Mouse (Mus musculus) MEL (cell line): Measurements from ENCODE around the gene Thumpd1. TPM values are rescaled to one million over a fixed set of nuclear protein-coding genes. Genes with fewer than 3 reads are reported as not detected.
"Not testable (repeated sequence)": the region's sequence is repeated elsewhere in the genome, so short reads cannot be mapped to it uniquely, and the experiment has no call there.

Experiments
- DNase-seq: peaks from one replicate; pipeline ENCODE4 v3.0.0; 2011; ENCODE audit warnings: low read depth, low spot score
- H3K27ac ChIP-seq: 2 replicates; pipeline ENCODE4 v1.5.1; 2012; ENCODE audit warnings: low read depth, mild to moderate bottlenecking, control low read depth, low read length, moderate library complexity; ENCODE audit not compliant: control insufficient read depth
- H3K27me3 ChIP-seq, 2 experiments: fragments of 150-350 bp in 1 of 2; sonication (generic) in 1 of 2; 2 replicates each; pipeline ENCODE4 v1.6.1; 2012; ENCODE audit warnings: low read length in 2 of 2, mild to moderate bottlenecking in 2 of 2, improper control_type of control experiment in 1 of 2, moderate library complexity in 1 of 2; ENCODE audit not compliant: insufficient read depth in 2 of 2, control insufficient read depth in 1 of 2
- H3K36me3 ChIP-seq, 2 experiments: 2 replicates each; pipeline ENCODE4 v1.6.1; 2012 to 2014; ENCODE audit warnings: low read length in 2 of 2, improper control_type of control experiment in 1 of 2, inconsistent platforms in 1 of 2, mild to moderate bottlenecking in 1 of 2; ENCODE audit not compliant: insufficient read depth in 2 of 2, control insufficient read depth in 1 of 2
- H3K4me1 ChIP-seq, 2 experiments: fragments of 150-350 bp in 1 of 2; sonication (generic) in 1 of 2; 2 replicates each; pipeline ENCODE4 v1.6.1; 2012; ENCODE audit warnings: low read length in 2 of 2, improper control_type of control experiment in 1 of 2, mild to moderate bottlenecking in 1 of 2; ENCODE audit not compliant: insufficient read depth in 2 of 2, control insufficient read depth in 1 of 2
- H3K4me3 ChIP-seq, 2 experiments: fragments of 150-350 bp in 1 of 2; sonication (generic) in 1 of 2; 2 replicates each; pipeline ENCODE4 v1.5.1; 2012; ENCODE audit warnings: low read depth in 2 of 2, low read length in 2 of 2, mild to moderate bottlenecking in 2 of 2, moderate library complexity in 2 of 2, control low read depth in 1 of 2, improper control_type of control experiment in 1 of 2; ENCODE audit not compliant: control insufficient read depth in 1 of 2, insufficient read depth in 1 of 2
- H3K79me2 ChIP-seq: 2 replicates; pipeline ENCODE4 v1.6.1; 2012; ENCODE audit warnings: mild to moderate bottlenecking, low read length, moderate library complexity; ENCODE audit not compliant: control insufficient read depth, poor library complexity, insufficient read depth
- H3K9ac ChIP-seq: 2 replicates; pipeline ENCODE4 v1.6.1; 2012; ENCODE audit warnings: low read depth, mild to moderate bottlenecking, control low read depth, low read length, moderate library complexity; ENCODE audit not compliant: control insufficient read depth, poor library complexity, severe bottlenecking
- H3K9me3 ChIP-seq: fragments of 150-350 bp; sonication (generic); replicated peaks from 2 replicates; pipeline ENCODE4 v1.6.1; 2012; ENCODE audit warnings: mild to moderate bottlenecking, low read length, improper control_type of control experiment, moderate library complexity; ENCODE audit not compliant: insufficient read depth
- BHLHE40 ChIP-seq: IDR thresholded peaks from 2 replicates; pipeline ENCODE4 v1.6.1; 2012; ENCODE audit warnings: low read depth, mild to moderate bottlenecking, inconsistent platforms, low read length, improper control_type of control experiment, borderline replicate concordance
- CHD1 ChIP-seq: IDR thresholded peaks from 2 replicates; pipeline ENCODE4 v1.6.1; 2012; ENCODE audit warnings: low read depth, mild to moderate bottlenecking, inconsistent platforms, low read length, improper control_type of control experiment
- CTCF ChIP-seq, 3 experiments: IDR thresholded peaks in 2 of 3; conservative IDR thresholded peaks in 1 of 3; 2 replicates each; pipeline ENCODE4 v1.5.1; 2011 to 2012; ENCODE audit warnings: low read length in 3 of 3, low read depth in 2 of 3, mild to moderate bottlenecking in 2 of 3, improper control_type of control experiment in 1 of 3, inconsistent platforms in 1 of 3, mixed read lengths in 1 of 3, moderate library complexity in 1 of 3; ENCODE audit not compliant: control insufficient read depth in 1 of 3, insufficient read depth in 1 of 3, poor library complexity in 1 of 3, severe bottlenecking in 1 of 3
- EP300 ChIP-seq, 2 experiments: IDR thresholded peaks; 2 replicates each; pipeline ENCODE4 v1.6.1; 2011; ENCODE audit warnings: improper control_type of control experiment in 2 of 2, low read length in 2 of 2, low read depth in 1 of 2, mild to moderate bottlenecking in 1 of 2
- GATA1 ChIP-seq: IDR thresholded peaks from 2 replicates; pipeline ENCODE4 v1.6.1; 2011; ENCODE audit warnings: low read depth, low read length, improper control_type of control experiment
- JUND ChIP-seq: IDR thresholded peaks from 2 replicates; pipeline ENCODE4 v1.6.1; 2011; ENCODE audit warnings: low read depth, mild to moderate bottlenecking, improper control_type of control experiment, low read length
- KAT2A ChIP-seq: conservative IDR thresholded peaks from 2 replicates; pipeline ENCODE4 v1.6.1; 2012; ENCODE audit warnings: low read depth, low read length, improper control_type of control experiment, inconsistent platforms
- MAFK ChIP-seq: IDR thresholded peaks from 2 replicates; pipeline ENCODE4 v1.6.1; 2011; ENCODE audit warnings: low read depth, mild to moderate bottlenecking, low read length, improper control_type of control experiment, borderline replicate concordance
- MXI1 ChIP-seq: IDR thresholded peaks from 2 replicates; pipeline ENCODE4 v1.6.1; 2011; ENCODE audit warnings: mild to moderate bottlenecking, low read depth, low read length, improper control_type of control experiment
- NELFE ChIP-seq: IDR thresholded peaks from 2 replicates; pipeline ENCODE4 v1.6.1; 2011; ENCODE audit warnings: low read depth, low read length, improper control_type of control experiment
- POLR2A ChIP-seq, 2 experiments: IDR thresholded peaks; 2 replicates each; pipeline ENCODE4 v1.6.1; 2011 to 2012; ENCODE audit warnings: low read length in 2 of 2, mild to moderate bottlenecking in 2 of 2, control low read depth in 1 of 2, improper control_type of control experiment in 1 of 2, low read depth in 1 of 2, moderate library complexity in 1 of 2; ENCODE audit not compliant: control insufficient read depth in 1 of 2, insufficient read depth in 1 of 2, poor library complexity in 1 of 2
- POLR2AphosphoS2 ChIP-seq: IDR thresholded peaks from 2 replicates; pipeline ENCODE4 v1.6.1; 2011; ENCODE audit warnings: low read length, improper control_type of control experiment
- RCOR1 ChIP-seq: IDR thresholded peaks from 2 replicates; pipeline ENCODE4 v1.6.1; 2012; ENCODE audit warnings: low read depth, mild to moderate bottlenecking, inconsistent platforms, low read length, improper control_type of control experiment
- SIN3A ChIP-seq: IDR thresholded peaks from 2 replicates; pipeline ENCODE4 v1.6.1; 2012; ENCODE audit warnings: low read length, improper control_type of control experiment, inconsistent platforms
- TBP ChIP-seq: IDR thresholded peaks from 2 replicates; pipeline ENCODE4 v1.8.0; 2011; ENCODE audit warnings: low read depth, low read length, improper control_type of control experiment
- TCF12 ChIP-seq: IDR thresholded peaks from 2 replicates; pipeline ENCODE4 v1.6.1; 2014; ENCODE audit warnings: low read depth, mild to moderate bottlenecking, inconsistent platforms, low read length, improper control_type of control experiment, moderate library complexity
- ZMIZ1 ChIP-seq: IDR thresholded peaks from 2 replicates; pipeline ENCODE4 v1.6.1; 2012; ENCODE audit warnings: low read depth, mild to moderate bottlenecking, inconsistent platforms, low read length, improper control_type of control experiment, moderate library complexity
- polyA plus RNA-seq, 2 experiments: library from polyadenylated mRNA; stranded (reverse) in 1 of 2; unstranded in 1 of 2; fragments of >175 nt in 1 of 2; fragments of >200 nt in 1 of 2; gene quantifications; 2 replicates each; pipeline versions ENCODE4 v1.2.1 to v1.2.4; 2012; ENCODE audit warnings: low replicate concordance in 2 of 2, low read depth in 1 of 2; ENCODE audit not compliant: insufficient read length in 2 of 2, insufficient read depth in 1 of 2, missing spikeins in 1 of 2
- total RNA-seq: library from RNA; depleted of rRNA; stranded (reverse); fragments of 300-350 nt; gene quantifications from 2 replicates; pipeline ENCODE4 v1.2.3, GENCODE M21; 2012

Gene Thumpd1
- total and polyA plus RNA-seq, 3 experiments, result 56.4 to 67.5 TPM; not detected in 1

DNA sequence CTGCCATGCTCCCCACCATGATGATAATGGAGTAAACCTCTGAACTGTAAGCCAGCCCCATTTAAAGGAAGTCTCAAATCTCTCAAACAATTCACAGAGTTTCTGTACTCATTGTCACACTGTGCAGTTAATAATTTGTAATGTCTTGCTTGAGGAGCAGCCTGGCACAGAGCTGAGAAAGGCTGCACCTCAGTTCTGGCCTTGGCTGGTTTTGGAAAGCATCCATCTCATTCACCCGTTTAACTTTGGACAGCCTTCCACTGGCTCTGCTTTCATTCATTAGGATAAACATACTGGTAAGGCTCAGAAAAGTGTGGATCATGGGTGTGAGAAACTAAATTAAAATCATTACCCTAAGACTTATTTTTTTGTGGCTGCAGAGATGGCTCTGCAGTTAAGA, 25.3 kb upstream of the Thumpd1 start:
- H3K27me3 ChIP-seq, result no peaks in the 10 kb centered on the region
- H3K9ac ChIP-seq, result no peak overlapping the region
- H3K4me3 ChIP-seq, result no peak overlapping the region
- no peaks in the 10 kb centered on the region for H3K36me3 ChIP-seq
- TF ChIP-seq MAFK, result no peak
- no peak for TF ChIP-seq JUND
- no peak for TF ChIP-seq CHD1
- no peak for TF ChIP-seq EP300 (IDR thresholded peaks at IDR 0.05; ENCODE audit: low read depth in 1 of 2, low read length in 2 of 2)
- TF ChIP-seq POLR2AphosphoS2, result no peak
- TF ChIP-seq, all 39 proteins: peak for 0
- no peak for DNase-seq
- no peaks in the 10 kb centered on the region for H3K4me1 ChIP-seq
- H3K79me2 ChIP-seq, result no peaks in the 10 kb centered on the region
- no peak overlapping the region for H3K27ac ChIP-seq
- H3K9me3 ChIP-seq, result no peaks in the 10 kb centered on the region

DNA sequence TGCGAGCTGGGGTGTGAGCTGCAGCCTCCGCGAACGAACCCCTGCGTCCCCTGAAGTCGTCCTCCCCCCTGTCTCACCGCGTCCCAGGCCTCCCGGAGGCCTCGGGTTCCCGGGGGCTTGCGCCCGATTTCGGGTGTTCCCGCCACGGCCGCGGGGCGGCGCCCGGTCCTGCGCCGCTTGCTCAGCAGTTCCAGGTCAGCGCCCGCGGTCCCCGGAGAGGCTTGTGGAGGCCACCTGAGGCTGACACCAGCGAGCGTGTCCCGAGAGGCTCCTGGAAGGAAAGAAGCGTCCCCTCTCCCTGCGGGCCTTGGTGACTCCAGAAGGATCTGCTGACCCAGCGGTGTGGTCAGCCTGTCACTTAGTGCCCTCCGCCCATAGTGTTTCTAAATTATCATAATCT, 23.7 kb upstream of the Thumpd1 start:
- no peaks in the 10 kb centered on the region for H3K27me3 ChIP-seq
- DNase-seq, result no peak
- no peaks in the 10 kb centered on the region for H3K4me1 ChIP-seq
- H3K4me3 ChIP-seq, result no peak overlapping the region
- H3K9ac ChIP-seq, result no peak overlapping the region
- no peaks in the 10 kb centered on the region for H3K36me3 ChIP-seq
- H3K79me2 ChIP-seq, result no peaks in the 10 kb centered on the region
- no peak overlapping the region for H3K27ac ChIP-seq
- no peaks in the 10 kb centered on the region for H3K9me3 ChIP-seq
- TF ChIP-seq NELFE, result no peak
- TF ChIP-seq MXI1, result no peak
- no peak for TF ChIP-seq POLR2AphosphoS2
- TF ChIP-seq KAT2A, result no peak
- TF ChIP-seq ZMIZ1, result no peak
- no peak for TF ChIP-seq BHLHE40
- TF ChIP-seq RCOR1, result no peak
- no peak for TF ChIP-seq CHD1
- no peak for TF ChIP-seq TCF12
- TF ChIP-seq CTCF (IDR thresholded peaks at IDR 0.05 in 2 of 3, conservative IDR thresholded peaks at IDR 0.05 in 1 of 3; ENCODE audit: control insufficient read depth in 1 of 3, insufficient read depth in 1 of 3, low read depth in 2 of 3, low read length in 3 of 3, poor library complexity in 1 of 3, severe bottlenecking in 1 of 3), result no peak
- no peak for TF ChIP-seq POLR2A (IDR thresholded peaks at IDR 0.05; ENCODE audit: control insufficient read depth in 1 of 2, insufficient read depth in 1 of 2, low read depth in 1 of 2, low read length in 2 of 2, poor library complexity in 1 of 2)
- no peak for TF ChIP-seq SIN3A
- no peak for TF ChIP-seq GATA1
- TF ChIP-seq MAFK, result no peak
- no peak for TF ChIP-seq TBP
- TF ChIP-seq, all 39 proteins: peak for 0

DNA sequence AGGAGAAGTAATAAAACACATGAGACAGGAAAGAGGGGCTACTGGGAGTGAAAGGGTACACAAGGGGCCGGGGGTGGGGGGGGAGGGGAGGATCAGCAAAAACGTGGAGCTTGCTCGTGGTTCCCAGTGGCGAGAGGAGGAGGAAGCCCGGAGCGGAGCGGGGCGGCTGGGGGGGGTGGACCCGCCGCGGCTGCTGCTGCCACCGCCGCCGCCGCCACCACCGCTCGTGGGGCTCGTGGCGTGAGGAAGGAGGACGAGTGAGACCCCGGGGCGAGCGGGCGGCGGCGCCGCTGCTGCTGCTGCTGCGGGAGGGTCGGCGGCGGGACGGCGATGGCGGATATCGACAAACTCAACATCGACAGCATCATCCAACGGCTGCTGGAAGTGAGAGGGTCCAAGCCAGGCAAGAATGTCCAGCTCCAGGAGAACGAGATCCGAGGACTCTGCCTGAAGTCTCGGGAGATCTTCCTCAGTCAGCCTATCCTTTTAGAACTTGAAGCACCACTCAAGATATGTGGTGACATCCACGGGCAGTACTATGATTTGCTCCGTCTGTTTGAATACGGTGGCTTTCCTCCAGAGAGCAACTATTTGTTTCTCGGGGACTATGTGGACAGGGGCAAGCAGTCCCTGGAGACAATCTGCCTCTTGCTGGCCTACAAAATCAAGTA, 19.3 kb upstream of the Thumpd1 start:
- H3K79me2 ChIP-seq, H3K27ac ChIP-seq, H3K9me3 ChIP-seq, H3K4me1 ChIP-seq, H3K4me3 ChIP-seq, H3K27me3 ChIP-seq, H3K36me3 ChIP-seq, DNase-seq, H3K9ac ChIP-seq: not testable (repeated sequence)
